27 mouse cellular contexts compared by ENCODE assay signal in the genomic region with DNA sequence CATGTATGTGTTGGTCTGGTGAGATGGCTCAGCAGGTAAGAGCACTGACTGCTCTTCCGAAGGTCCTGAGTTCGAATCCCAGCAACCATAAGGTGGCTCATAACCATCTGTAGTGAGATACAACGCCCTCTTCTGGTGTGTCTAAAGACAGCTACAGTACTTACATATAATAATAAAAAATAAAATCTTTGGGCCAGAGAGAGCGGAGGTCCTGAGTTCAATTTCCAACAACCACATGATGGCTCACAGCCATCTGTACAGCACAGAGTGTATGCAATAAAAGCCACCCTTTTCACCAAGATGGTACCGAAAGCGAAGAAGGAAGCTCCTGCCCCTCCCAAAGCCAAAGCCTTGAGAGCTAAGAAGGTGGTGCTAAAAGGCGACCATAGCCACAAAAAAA. TPM values are rescaled to one million over a fixed set of nuclear protein-coding genes. Genes with fewer than 3 reads are reported as not detected.
DNase-seq lines count a peak whose midpoint lies in the region; ATAC-seq and TF ChIP-seq lines count a peak whose summit lies in the region.
"Had no signal": no experiment of that assay in that cellular context is flagged by ENCODE, and none has a peak within 500 bp of the region (broad histone marks: within the 10 kb centered on the region; RNA-seq: fewer than 3 reads in every experiment).

A gene (plus strand): TSS at position 301 of the 400 bp plus-strand sequence.

- no peak for TF ChIP-seq POLR2A in cerebellum, adult 2 months (IDR thresholded peaks at IDR 0.05; ENCODE audit: borderline replicate concordance, insufficient read depth, low read length)

- no peak for TF ChIP-seq CTCF in cerebellum, adult 2 months (IDR thresholded peaks at IDR 0.05; ENCODE audit: borderline replicate concordance, insufficient read depth, low read depth, low read length)

- no peaks in the 10 kb centered on the region; the same call in 1 of the 2 replicates for H3K4me1 ChIP-seq in cerebellum, adult 2 months (ENCODE audit: control insufficient read depth, insufficient read depth, low read length)
- no peaks in the 10 kb centered on the region for H3K4me1 ChIP-seq in forebrain, embryonic 16.5 days (replicated peaks; ENCODE audit: control insufficient read depth, insufficient read depth, low read length)
- no peaks in the 10 kb centered on the region for H3K4me1 ChIP-seq in forebrain, embryonic 12.5 days
- H3K4me1 ChIP-seq in hindbrain, embryonic 13.5 days (replicated peaks): no peaks in the 10 kb centered on the region
- no peaks in the 10 kb centered on the region for H3K4me1 ChIP-seq in hindbrain, embryonic 12.5 days
- H3K4me1 ChIP-seq in midbrain, embryonic 14.5 days (ENCODE audit: control insufficient read depth, insufficient read depth, low read length): no peaks in the 10 kb centered on the region
- H3K4me1 ChIP-seq in midbrain, embryonic 10.5 days: no peaks in the 10 kb centered on the region
- H3K4me1 ChIP-seq: embryonic facial prominence, embryonic 15.5 days; heart, embryonic 10.5 days; intestine, embryonic 15.5 days had no signal

- no peaks in the 10 kb centered on the region for H3K9me3 ChIP-seq in forebrain, embryonic 16.5 days (ENCODE audit: control insufficient read depth, low read length)
- H3K9me3 ChIP-seq in forebrain, embryonic 12.5 days: no peaks in the 10 kb centered on the region
- H3K9me3 ChIP-seq in hindbrain, embryonic 13.5 days: no peaks in the 10 kb centered on the region
- no peaks in the 10 kb centered on the region for H3K9me3 ChIP-seq in hindbrain, embryonic 12.5 days (replicated peaks)
- H3K9me3 ChIP-seq in midbrain, embryonic 14.5 days (ENCODE audit: control insufficient read depth, low read length): no peaks in the 10 kb centered on the region
- H3K9me3 ChIP-seq in midbrain, embryonic 10.5 days (replicated peaks): no peaks in the 10 kb centered on the region
- H3K9me3 ChIP-seq: embryonic facial prominence, embryonic 15.5 days; heart, embryonic 10.5 days; intestine, embryonic 15.5 days had no signal

- H3K4me2 ChIP-seq in forebrain, embryonic 16.5 days (ENCODE audit: low read length): no peak within 1 kb of the TSS
- H3K4me2 ChIP-seq in forebrain, embryonic 12.5 days: no peak within 1 kb of the TSS
- no peak within 1 kb of the TSS for H3K4me2 ChIP-seq in hindbrain, embryonic 13.5 days
- H3K4me2 ChIP-seq in hindbrain, embryonic 12.5 days (replicated peaks): no peak within 1 kb of the TSS
- H3K4me2 ChIP-seq in midbrain, embryonic 14.5 days (ENCODE audit: low read length): no peak within 1 kb of the TSS
- H3K4me2 ChIP-seq: embryonic facial prominence, embryonic 15.5 days; intestine, embryonic 15.5 days had no signal

- no peak within 1 kb of the TSS for H3K4me3 ChIP-seq in cerebellum, adult 2 months (replicated peaks; ENCODE audit: insufficient read depth, low read depth, low read length)
- no peak within 1 kb of the TSS for H3K4me3 ChIP-seq in forebrain, embryonic 16.5 days (replicated peaks; ENCODE audit: low read length)
- H3K4me3 ChIP-seq in forebrain, embryonic 12.5 days (replicated peaks): no peak within 1 kb of the TSS
- H3K4me3 ChIP-seq in hindbrain, embryonic 13.5 days: no peak within 1 kb of the TSS
- H3K4me3 ChIP-seq in hindbrain, embryonic 12.5 days: no peak within 1 kb of the TSS
- H3K4me3 ChIP-seq in midbrain, embryonic 14.5 days (replicated peaks; ENCODE audit: low read depth, low read length): no peak within 1 kb of the TSS
- H3K4me3 ChIP-seq in midbrain, embryonic 10.5 days: no peak within 1 kb of the TSS
- H3K4me3 ChIP-seq: embryonic facial prominence, embryonic 15.5 days; heart, embryonic 10.5 days; intestine, embryonic 15.5 days had no signal

- H3K27ac ChIP-seq in cerebellum, adult 2 months (ENCODE audit: insufficient read depth, low read length): 0 out of 2 replicates have a peak within 1 kb of the TSS, but pooled peaks have one; percentile 13
- peak within 1 kb of the TSS; percentile 56; the same call in 1 of the 2 replicates for H3K27ac ChIP-seq in forebrain, embryonic 16.5 days (ENCODE audit: low read length)
- no peak within 1 kb of the TSS for H3K27ac ChIP-seq in forebrain, embryonic 12.5 days
- peak within 1 kb of the TSS; percentile 58 for H3K27ac ChIP-seq in hindbrain, embryonic 13.5 days
- H3K27ac ChIP-seq in hindbrain, embryonic 12.5 days: no peak within 1 kb of the TSS
- H3K27ac ChIP-seq in midbrain, embryonic 14.5 days (replicated peaks; ENCODE audit: low read depth, low read length): 0 out of 2 replicates have a peak within 1 kb of the TSS, but pooled peaks have one; percentile 14
- H3K27ac ChIP-seq in midbrain, embryonic 10.5 days (replicated peaks): no peak within 1 kb of the TSS
- H3K27ac ChIP-seq: embryonic facial prominence, embryonic 15.5 days; heart, embryonic 10.5 days; intestine, embryonic 15.5 days had no signal

- H3K27me3 ChIP-seq in cerebellum, adult 2 months (ENCODE audit: control insufficient read depth, insufficient read depth, low read length): no peaks in the 10 kb centered on the region
- H3K27me3 ChIP-seq in forebrain, embryonic 16.5 days (replicated peaks; ENCODE audit: control insufficient read depth, insufficient read depth, low read length): no peaks in the 10 kb centered on the region
- H3K27me3 ChIP-seq in forebrain, embryonic 12.5 days: no peaks in the 10 kb centered on the region
- H3K27me3 ChIP-seq in hindbrain, embryonic 13.5 days: no peaks in the 10 kb centered on the region
- no peaks in the 10 kb centered on the region for H3K27me3 ChIP-seq in hindbrain, embryonic 12.5 days
- no peaks in the 10 kb centered on the region for H3K27me3 ChIP-seq in midbrain, embryonic 14.5 days (ENCODE audit: control insufficient read depth, insufficient read depth, low read length)
- no peaks in the 10 kb centered on the region for H3K27me3 ChIP-seq in midbrain, embryonic 10.5 days (ENCODE audit: low read depth, poor library complexity, severe bottlenecking)
- H3K27me3 ChIP-seq: embryonic facial prominence, embryonic 15.5 days; intestine, embryonic 15.5 days had no signal

- DNase-seq in cerebellum, adult 2 months: no peak
- DNase-seq in cerebellum, postnatal 4 days (ENCODE audit: low spot score in 2 of 2): no peak
- DNase-seq in midbrain, embryonic 14.5 days: no peak
- no peak for DNase-seq in midbrain, embryonic 10.5 days (ENCODE audit: low spot score)
- DNase-seq: adrenal gland, postnatal 10 days; adrenal gland, postnatal 36 days; cerebellum, adult 18-20 months; cerebellum, adult 9-11 months; cerebellum, postnatal 25 days; embryo, embryonic 11 days; gastrocnemius, postnatal 25 days; heart, adult 18-20 months; kidney, adult 11 months; kidney, adult 8-10 months had no signal

- no peak for ATAC-seq in forebrain, embryonic 16.5 days
- ATAC-seq in forebrain, embryonic 12.5 days (ENCODE audit: low FRiP score): no peak
- ATAC-seq in hindbrain, embryonic 13.5 days (ENCODE audit: low FRiP score): no peak
- no peak for ATAC-seq in hindbrain, embryonic 12.5 days (ENCODE audit: low FRiP score)
- no peak for ATAC-seq in midbrain, embryonic 14.5 days (ENCODE audit: low FRiP score, low TSS enrichment)
- ATAC-seq: forebrain, embryonic 14.5 days; hindbrain, embryonic 16.5 days; intestine, embryonic 15.5 days had no signal

- H3K36me3 ChIP-seq in forebrain, embryonic 16.5 days (ENCODE audit: control insufficient read depth, insufficient read depth): peaks cover 13% of the 10 kb centered on the region; the same call in 1 of the 2 replicates
- H3K36me3 ChIP-seq in forebrain, embryonic 12.5 days (replicated peaks): peaks cover 29% of the 10 kb centered on the region
- H3K36me3 ChIP-seq in hindbrain, embryonic 13.5 days: peaks cover 67% of the 10 kb centered on the region
- H3K36me3 ChIP-seq in hindbrain, embryonic 12.5 days: peaks cover 52% of the 10 kb centered on the region
- H3K36me3 ChIP-seq in midbrain, embryonic 14.5 days (ENCODE audit: control insufficient read depth, insufficient read depth, low read length): peaks cover 63% of the 10 kb centered on the region
- H3K36me3 ChIP-seq in midbrain, embryonic 10.5 days: peaks cover 70% of the 10 kb centered on the region

- WGBS in cerebellum, adult 2 months: 92% methylated on average over 7 of the region's 7 CpGs
- 94% methylated on average over 7 of the region's 7 CpGs for WGBS in forebrain, embryonic 16.5 days
- 94% methylated on average over 7 of the region's 7 CpGs for WGBS in forebrain, embryonic 12.5 days
- 94% methylated on average over 7 of the region's 7 CpGs for WGBS in hindbrain, embryonic 13.5 days
- 94% methylated on average over 7 of the region's 7 CpGs for WGBS in hindbrain, embryonic 12.5 days
- WGBS in midbrain, embryonic 14.5 days: 93% methylated on average over 7 of the region's 7 CpGs
- WGBS in midbrain, embryonic 10.5 days: 91% methylated on average over 7 of the region's 7 CpGs

- H3K9ac ChIP-seq in forebrain, embryonic 16.5 days (replicated peaks; ENCODE audit: low read depth, low read length): no peak within 1 kb of the TSS
- no peak within 1 kb of the TSS for H3K9ac ChIP-seq in forebrain, embryonic 12.5 days
- no peak within 1 kb of the TSS for H3K9ac ChIP-seq in hindbrain, embryonic 13.5 days
- H3K9ac ChIP-seq in hindbrain, embryonic 12.5 days: no peak within 1 kb of the TSS
- no peak within 1 kb of the TSS for H3K9ac ChIP-seq in midbrain, embryonic 14.5 days (replicated peaks; ENCODE audit: low read length)
- H3K9ac ChIP-seq: embryonic facial prominence, embryonic 15.5 days; intestine, embryonic 15.5 days had no signal

RNA-seq across cellular contexts. Expression of the gene that starts here (rescaled TPM):
- polyA plus RNA-seq in cerebellum, adult 2 months (2012; rRNA removed): not detected in 2 replicates
- polyA plus RNA-seq in forebrain, embryonic 16.5 days (2015; fragmentation: Nextera tagmentation; extraction: Ambion mirVana): 0.73 TPM in 1 of 2 replicates, not detected in the other
- polyA plus RNA-seq in forebrain, embryonic 12.5 days (2016; fragmentation: Nextera tagmentation; extraction: Ambion mirVana): not detected in 2 replicates
- polyA plus RNA-seq in hindbrain, embryonic 13.5 days (2015; fragmentation: Nextera tagmentation; extraction: Ambion mirVana): not detected in 2 replicates
- polyA plus RNA-seq in hindbrain, embryonic 12.5 days (2016; fragmentation: Nextera tagmentation; extraction: Ambion mirVana): not detected in 2 replicates
- polyA plus RNA-seq in midbrain, embryonic 14.5 days (2014; fragmentation: Nextera tagmentation; extraction: Ambion mirVana): 0.84 TPM in 1 of 2 replicates, not detected in the other
- not detected in 2 replicates for polyA plus RNA-seq in midbrain, embryonic 10.5 days (2016; fragmentation: Nextera tagmentation; extraction: Ambion mirVana)
- polyA plus RNA-seq: cortical plate, adult 2 months; embryonic facial prominence, embryonic 11.5 days; embryonic facial prominence, embryonic 15.5 days; forebrain, embryonic 14.5 days; gonadal fat pad, adult 2 months; heart, embryonic 10.5 days; heart, postnatal 0 days; intestine, embryonic 15.5 days had no signal

Comparison
In these comparisons a context has a peak if more than half of its experiments do, and no peak if none do; other contexts are left out.
1. H3K27ac ChIP-seq: peak in cerebellum, adult 2 months (single experiment), forebrain, embryonic 16.5 days (single experiment), hindbrain, embryonic 13.5 days (single experiment) and midbrain, embryonic 14.5 days (single experiment); none in forebrain, embryonic 12.5 days (single experiment), hindbrain, embryonic 12.5 days (single experiment) and midbrain, embryonic 10.5 days (single experiment).